Mouse (Mus musculus): Measurements from ENCODE around the gene Mrps16. TPM values are rescaled to one million over a fixed set of nuclear protein-coding genes. Genes with fewer than 3 reads are reported as not detected.
A peak's percentile ranks its signal among the peaks of the same experiment; 100 is the strongest.

The Mrps16 gene
- polyA plus RNA-seq, 1 experiment: 63.7 TPM

GRCm38 (mm10) chr14:20340149-20340548, 53.3 kb downstream of the Mrps16 start:
- no peak for TF ChIP-seq POLR2A (IDR thresholded peaks at IDR 0.05; ENCODE audit: low read depth, low read length)
- peak; percentile 32; the same call in 1 of the 2 replicates for TF ChIP-seq CTCF (conservative IDR thresholded peaks at IDR 0.05; ENCODE audit: insufficient read depth, insufficient read length, low read depth, low read length)
- no peaks in the 10 kb centered on the region for H3K36me3 ChIP-seq (ENCODE audit: control insufficient read depth, insufficient read depth, low read length)
- WGBS: 80% methylated on average over 8 of the region's 8 CpGs
- H3K4me1 ChIP-seq (ENCODE audit: control insufficient read depth, insufficient read depth, low read length): no peaks in the 10 kb centered on the region
- no peaks in the 10 kb centered on the region for H3K27me3 ChIP-seq (replicated peaks; ENCODE audit: control insufficient read depth, insufficient read depth, low read length)
- DNase-seq: peak; percentile 47
- no peak overlapping the region for H3K27ac ChIP-seq (ENCODE audit: insufficient read depth, low read depth, low read length)
- H3K4me3 ChIP-seq (ENCODE audit: insufficient read depth, low read depth, low read length): no peak overlapping the region

GRCm38 (mm10) chr14:20339415-20339814, 54.0 kb downstream of the Mrps16 start:
- DNase-seq: no peak
- Histone ChIP-seq H3K27ac (ENCODE audit: insufficient read depth, low read depth, low read length) (no peak overlapping the region), H3K27me3 (replicated peaks; ENCODE audit: control insufficient read depth, insufficient read depth, low read length) (no peaks in the 10 kb centered on the region), H3K4me1 (ENCODE audit: control insufficient read depth, insufficient read depth, low read length) (no peaks in the 10 kb centered on the region), H3K4me3 (ENCODE audit: insufficient read depth, low read depth, low read length) (no peak overlapping the region), H3K36me3 (ENCODE audit: control insufficient read depth, insufficient read depth, low read length) (no peaks in the 10 kb centered on the region)
- TF ChIP-seq CTCF (conservative IDR thresholded peaks at IDR 0.05; ENCODE audit: insufficient read depth, insufficient read length, low read depth, low read length) (no peak), POLR2A (IDR thresholded peaks at IDR 0.05; ENCODE audit: low read depth, low read length) (no peak)
- WGBS: 96% methylated on average over 5 of the region's 5 CpGs

Other genes starting within 250 kb of the Mrps16 start
- gene Kcnk5, start 211.8 kb downstream of the Mrps16 start, polyA plus RNA-seq (2012; rRNA removed): 32.0 and 34.2 TPM in 2 replicates
- gene Kcnk16, start 124.4 kb downstream of the Mrps16 start, polyA plus RNA-seq (2012; rRNA removed): not detected in 2 replicates
- gene Nudt13, start 98.9 kb downstream of the Mrps16 start, polyA plus RNA-seq (2012; rRNA removed): 22.4 and 25.4 TPM in 2 replicates
- gene Ecd, start 45.5 kb downstream of the Mrps16 start, polyA plus RNA-seq (2012; rRNA removed): 21.4 and 22.7 TPM in 2 replicates
- 38.4 and 39.3 TPM in 2 replicates for gene Fam149b, start 45.5 kb downstream of the Mrps16 start, polyA plus RNA-seq (2012; rRNA removed)
- gene Dnajc9, start 4.7 kb downstream of the Mrps16 start, polyA plus RNA-seq (2012; rRNA removed): 13.6 and 16.9 TPM in 2 replicates
- gene Cfap70, start 58.6 kb upstream of the Mrps16 start, polyA plus RNA-seq (2012; rRNA removed): 0.77 and 1.0 TPM in 2 replicates
- gene Anxa7, start 86.5 kb upstream of the Mrps16 start, polyA plus RNA-seq (2012; rRNA removed): 84.0 and 92.2 TPM in 2 replicates
- 0.19 and 0.45 TPM in 2 replicates for gene Mss51, start 103.3 kb upstream of the Mrps16 start, polyA plus RNA-seq (2012; rRNA removed)
- 9.7 and 13.7 TPM in 2 replicates for gene Ppp3cb, start 152.9 kb upstream of the Mrps16 start, polyA plus RNA-seq (2012; rRNA removed)
- 7.9 and 8.5 TPM in 2 replicates for gene Usp54, start 247.4 kb upstream of the Mrps16 start, polyA plus RNA-seq (2012; rRNA removed)